Mouse (Mus musculus): Measurements from ENCODE around the gene Cacna1i. TPM values are rescaled to one million over a fixed set of nuclear protein-coding genes. Genes with fewer than 3 reads are reported as not detected.

The Cacna1i gene
- polyA plus RNA-seq, 2 experiments from 2014 or later, result 0.09 to 0.11 TPM

DNA sequence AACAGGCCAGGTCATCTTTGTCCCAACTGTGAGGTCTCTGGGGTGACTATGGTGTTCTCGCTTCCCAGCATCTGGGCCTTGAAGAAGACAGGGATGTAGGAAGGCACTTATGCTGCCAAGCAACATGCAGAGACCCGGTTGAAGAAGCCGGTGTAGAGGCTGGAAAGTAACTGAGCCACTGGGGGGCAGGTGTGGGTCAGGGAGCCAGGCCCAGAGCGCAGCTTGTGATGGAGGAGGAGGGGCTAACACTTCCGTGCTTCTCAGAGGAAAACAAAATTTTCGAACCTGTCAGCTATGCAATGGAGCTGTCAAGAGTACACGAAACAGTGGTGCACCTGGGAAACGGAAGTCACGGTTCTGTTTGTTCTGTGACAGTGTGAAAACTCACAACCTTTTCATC lies 9.9 kb upstream of the Cacna1i start:
- ATAC-seq, result no peak

DNA sequence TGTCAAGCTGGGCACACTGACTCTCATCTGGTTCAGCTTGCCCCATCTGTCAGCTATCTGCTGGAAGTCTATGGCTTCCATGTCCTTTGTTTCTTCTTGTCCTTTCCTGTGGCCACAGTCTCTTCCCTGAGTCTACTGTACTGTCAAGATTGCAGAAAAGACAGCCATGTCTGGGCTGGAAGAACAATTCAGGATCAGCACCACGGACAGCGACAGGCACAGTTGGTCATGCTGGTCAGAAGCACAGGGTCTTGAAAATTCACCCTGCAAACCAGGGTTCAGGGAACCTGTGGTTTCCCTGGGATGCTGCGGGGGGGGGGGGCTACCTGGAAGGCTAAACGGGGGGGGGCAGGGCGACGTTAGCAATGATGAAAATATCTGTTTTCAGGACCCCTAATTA lies 9.4 kb upstream of the Cacna1i start:
- ATAC-seq, result no peak

DNA sequence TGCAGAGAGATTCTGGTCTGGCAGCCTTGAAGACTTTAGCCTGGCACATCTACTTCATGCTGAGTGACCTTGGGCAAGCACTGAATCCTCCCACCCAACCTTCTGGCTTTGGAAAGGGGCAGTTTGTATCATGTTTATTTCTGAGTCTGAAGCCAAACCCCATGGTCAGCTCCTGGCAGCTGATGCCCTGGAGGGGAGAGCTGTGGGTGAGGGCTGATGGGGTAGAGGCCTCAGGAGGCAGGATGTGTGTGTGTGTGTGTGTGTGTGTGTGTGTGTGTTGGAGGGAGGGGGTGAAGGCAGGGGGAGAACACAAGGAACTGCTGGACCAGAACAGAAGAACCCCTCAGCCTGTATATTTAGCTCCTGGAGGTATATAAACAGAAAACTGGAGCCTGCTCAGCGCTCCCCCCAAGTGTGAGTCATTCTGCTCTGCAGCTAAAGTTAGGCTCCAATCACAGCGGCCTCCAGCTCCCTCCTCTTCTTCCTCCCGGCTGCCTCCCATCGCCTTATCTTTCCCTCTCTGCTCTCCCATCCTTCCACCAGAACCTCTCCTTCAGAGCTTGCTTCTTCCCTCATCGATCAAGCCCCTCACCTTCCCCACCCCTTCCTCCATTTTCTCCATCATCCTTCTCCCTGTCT lies 8.8 kb upstream of the Cacna1i start:
- ATAC-seq, result no peak

DNA sequence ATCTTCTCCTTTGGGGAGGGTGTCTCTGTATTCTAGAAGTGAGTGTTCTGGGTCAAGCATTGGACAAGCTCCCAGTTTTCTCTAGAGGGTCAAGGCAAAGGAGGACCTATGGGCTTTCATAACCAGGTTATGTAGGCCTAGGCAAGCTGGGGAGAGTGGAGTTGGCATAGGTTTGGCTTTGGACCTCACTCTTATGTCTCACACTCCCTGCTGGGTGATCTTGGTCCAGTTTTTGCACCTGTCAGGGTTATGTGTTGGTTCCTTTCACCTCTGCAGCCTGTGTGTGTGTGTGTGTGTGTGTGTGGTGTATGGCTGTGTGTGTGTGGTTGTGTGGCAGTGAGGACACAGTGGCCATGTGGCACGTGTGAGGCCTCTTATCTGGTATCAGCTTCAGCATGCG lies 8.0 kb upstream of the Cacna1i start:
- ATAC-seq, result no peak

DNA sequence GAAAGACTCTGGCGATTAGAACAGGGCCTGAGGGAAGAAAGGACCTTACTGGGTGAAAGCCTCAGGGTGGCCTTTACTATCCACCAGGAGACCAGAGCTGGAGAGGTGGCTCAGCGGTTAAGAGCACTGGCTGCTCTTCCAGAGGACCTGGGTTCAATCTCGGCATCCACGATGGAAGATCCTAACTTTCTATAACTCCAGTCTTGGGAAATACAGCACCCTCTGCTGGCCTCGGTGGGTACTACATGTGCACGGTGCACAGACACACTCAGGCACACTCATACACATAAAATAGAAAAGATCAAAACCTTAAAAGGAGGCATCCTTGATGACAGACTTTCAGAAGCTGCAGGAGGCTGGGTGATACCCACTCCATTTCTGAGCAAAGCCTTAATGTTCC lies 6.4 kb upstream of the Cacna1i start:
- ATAC-seq, result no peak

DNA sequence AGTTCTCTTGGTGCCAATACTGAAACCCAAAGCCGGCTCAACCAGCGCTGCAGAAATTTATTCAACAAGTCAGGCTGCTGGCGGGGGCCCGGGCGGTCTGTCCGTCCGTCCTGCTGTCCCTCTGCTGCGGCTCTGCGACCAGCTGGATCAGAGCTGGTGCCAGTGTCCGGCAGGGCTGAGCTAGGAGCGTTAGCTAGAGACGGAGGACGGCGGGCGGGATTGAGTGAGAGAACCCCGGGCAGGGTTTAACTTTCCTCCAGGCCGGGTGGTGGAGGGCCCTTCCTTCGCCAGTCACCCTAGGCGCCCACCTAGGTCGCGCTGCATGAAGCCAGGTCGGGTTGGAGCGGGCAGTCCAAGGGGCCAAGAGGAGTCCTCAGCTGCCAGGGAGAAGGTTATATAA lies 998 bp downstream of the Cacna1i start:
- ATAC-seq, result no peak

DNA sequence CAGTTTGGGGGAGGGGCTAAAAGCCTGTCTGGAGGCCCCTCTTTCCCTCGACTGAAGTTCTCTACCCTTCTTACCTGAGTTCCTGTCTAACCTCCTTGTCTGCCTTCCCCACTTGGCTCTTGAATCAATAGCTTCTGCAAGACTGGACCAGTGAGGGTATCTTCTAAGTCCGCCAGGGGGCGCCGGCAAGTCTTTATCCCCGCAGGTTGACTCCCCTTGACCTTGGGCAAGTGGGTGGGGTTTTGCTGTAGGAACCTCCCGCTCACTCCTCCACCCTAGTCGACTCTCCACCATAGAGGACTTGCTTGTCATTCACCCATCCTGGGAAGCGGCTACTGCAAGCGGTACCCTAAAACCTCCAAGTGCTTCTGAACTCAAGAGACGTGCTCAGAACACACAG lies 2.4 kb downstream of the Cacna1i start:
- ATAC-seq, result peak; percentile 40

DNA sequence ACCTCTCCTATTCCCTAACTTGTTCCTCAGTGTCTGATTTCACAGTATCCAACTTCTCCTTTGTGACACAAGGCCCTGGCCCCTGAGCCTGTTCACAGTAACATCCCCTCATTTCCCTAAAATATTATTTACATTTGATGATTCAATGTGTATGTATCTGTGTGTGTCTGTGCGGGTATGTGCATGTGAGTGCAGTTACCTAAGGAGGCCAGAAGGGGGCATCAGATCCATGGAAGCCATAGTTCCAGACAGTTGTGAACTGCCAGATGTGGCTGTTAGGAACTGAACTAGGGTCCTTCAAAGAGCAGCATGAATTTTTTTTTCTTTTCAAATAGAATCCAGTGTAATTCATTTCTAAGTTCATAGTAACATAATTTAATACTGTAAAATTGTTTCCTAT lies 10.1 kb downstream of the Cacna1i start:
- ATAC-seq, result no peak

DNA sequence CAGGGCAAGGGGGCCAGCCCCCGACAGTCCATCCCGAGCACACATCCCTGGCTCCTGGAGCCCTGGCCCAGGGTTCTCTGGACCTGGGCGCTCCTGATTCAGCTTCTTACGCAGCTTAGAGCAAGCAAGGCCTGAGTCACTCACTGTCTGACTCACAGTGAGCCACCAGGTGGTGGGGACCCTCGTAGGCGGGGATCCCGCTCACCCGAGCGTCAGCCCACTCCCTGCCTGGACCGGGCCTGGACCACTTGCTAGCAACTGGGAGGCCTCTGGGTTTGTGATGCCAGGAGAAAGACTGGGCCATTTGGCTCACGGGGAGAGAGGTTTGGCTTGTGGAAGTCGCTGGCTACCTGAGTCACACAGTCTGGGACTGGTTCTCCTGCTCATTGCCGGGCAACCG lies 16.7 kb downstream of the Cacna1i start:
- no peak for ATAC-seq

DNA sequence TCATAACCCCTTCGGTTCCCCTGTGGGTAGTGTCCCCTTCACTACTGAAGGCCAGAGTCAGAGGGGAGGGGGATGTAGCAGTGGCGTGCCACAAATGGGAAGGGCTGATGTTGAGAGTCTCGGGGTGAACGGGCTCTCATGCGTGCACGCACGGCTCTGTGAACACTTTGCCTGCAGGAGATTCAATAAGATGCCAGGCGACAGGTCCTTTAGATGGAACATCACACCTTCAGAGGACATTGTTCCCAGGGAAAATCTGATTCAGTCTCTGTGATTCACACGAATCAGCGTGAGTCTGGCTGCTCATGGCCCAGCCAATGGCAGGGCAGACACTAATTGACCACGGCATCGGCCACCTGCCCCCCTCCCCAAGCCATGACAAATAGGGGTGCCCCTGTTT lies 17.1 kb downstream of the Cacna1i start:
- ATAC-seq, result no peak

DNA sequence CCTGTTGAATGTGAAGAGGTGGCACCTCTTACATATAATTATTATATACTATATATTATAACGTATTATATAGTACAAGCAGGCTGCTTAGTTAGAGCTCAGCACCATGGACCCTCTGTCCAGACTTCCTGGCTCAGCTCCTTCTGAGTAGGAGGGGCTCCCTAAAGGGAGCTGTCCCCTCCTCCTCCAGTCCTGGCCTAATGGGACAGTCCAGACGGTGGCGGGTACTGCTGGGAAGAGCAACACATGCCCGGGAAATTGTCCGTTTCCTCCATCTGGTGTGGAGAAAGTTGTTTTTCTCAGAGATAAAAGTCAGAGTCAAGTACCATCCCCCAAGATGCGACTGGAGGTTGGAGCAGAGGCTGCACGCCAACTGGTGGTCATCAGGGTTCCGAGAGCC lies 19.1 kb downstream of the Cacna1i start:
- ATAC-seq, result no peak

DNA sequence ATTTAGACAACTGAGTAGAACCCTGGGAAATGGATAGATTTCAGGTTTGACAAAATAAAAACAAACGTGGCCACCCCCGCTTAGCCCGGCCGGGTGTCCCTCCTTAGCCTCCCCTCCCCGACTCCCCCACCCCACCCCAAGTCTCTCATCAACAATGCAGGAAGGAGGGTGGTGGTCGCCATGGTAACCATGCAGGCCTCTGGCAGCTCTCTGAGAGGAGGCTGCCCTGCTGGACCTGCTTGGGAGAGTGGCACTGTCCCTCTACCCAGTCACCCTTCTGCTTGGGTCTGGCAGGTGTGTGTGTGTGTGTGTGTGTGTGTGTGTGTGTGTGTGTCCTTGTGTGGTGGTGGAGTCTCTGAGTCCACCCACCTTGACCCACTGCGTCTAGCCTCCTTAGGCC lies 27.7 kb downstream of the Cacna1i start:
- ATAC-seq, result no peak

DNA sequence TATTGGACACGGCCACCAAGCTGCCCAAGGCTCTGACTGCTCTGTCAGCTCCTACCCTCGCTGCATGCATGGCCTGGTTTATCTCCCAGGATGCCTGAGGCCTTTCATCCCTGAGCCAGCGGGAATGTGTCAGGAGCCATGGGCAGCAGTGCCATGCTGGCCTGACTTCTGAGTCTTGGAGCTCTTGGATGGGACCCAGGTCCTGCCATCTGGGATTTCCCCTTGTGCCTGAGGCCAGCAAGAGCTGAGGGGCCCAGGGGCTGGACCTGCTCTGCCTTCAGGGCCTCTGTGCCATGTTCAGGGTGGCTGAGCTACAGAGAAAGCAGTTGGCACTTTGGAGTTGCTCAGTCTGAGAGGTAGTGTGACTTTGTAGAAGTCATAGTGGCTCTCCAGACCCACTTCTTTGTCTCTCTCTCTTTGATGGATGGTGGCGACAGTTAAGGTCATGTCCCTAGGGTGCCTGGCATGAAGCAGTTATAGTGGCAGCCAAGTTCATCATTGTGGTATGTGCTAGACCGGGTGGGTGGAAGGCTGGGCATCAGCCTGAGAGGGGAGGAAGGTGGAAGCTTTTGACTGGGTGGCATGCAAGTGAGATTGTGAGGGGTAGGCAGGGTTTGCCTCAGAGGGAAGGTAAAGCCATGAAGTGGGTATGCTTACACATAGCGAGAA lies 30.1 kb downstream of the Cacna1i start:
- no peak for ATAC-seq

DNA sequence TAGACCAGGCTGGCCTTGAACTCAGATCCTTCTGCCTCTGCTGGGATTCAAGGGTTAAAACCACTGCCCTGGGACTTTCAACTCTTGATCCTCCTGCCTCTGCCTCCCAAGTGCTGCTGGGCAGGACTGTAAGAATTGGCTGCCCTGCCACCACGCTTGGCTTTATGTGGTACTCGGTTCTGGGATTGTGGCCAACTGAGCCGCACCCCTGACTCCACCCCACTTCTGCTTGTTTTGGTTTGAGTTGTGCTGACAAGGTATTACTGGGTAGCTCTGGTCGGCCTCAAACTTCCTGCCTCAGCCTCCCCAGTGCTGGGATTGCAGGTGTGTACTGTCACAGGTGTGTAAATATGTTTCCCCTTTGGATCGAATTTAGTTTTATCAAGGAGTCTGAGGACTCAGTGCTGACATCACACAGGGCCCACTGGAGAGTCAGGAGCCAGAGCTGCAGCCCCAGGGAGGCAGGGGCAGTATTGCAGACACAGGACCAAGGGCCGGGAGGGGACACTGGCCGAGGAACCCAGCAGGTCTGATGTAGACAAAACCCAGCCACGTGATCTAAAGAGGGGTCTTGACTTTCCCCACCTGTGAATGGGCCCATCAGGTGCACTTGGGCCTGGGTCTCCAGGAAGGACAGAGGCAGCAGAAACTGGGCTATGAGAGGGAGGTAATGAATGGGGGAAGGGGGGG lies 30.9 kb downstream of the Cacna1i start:
- ATAC-seq, result no peak

DNA sequence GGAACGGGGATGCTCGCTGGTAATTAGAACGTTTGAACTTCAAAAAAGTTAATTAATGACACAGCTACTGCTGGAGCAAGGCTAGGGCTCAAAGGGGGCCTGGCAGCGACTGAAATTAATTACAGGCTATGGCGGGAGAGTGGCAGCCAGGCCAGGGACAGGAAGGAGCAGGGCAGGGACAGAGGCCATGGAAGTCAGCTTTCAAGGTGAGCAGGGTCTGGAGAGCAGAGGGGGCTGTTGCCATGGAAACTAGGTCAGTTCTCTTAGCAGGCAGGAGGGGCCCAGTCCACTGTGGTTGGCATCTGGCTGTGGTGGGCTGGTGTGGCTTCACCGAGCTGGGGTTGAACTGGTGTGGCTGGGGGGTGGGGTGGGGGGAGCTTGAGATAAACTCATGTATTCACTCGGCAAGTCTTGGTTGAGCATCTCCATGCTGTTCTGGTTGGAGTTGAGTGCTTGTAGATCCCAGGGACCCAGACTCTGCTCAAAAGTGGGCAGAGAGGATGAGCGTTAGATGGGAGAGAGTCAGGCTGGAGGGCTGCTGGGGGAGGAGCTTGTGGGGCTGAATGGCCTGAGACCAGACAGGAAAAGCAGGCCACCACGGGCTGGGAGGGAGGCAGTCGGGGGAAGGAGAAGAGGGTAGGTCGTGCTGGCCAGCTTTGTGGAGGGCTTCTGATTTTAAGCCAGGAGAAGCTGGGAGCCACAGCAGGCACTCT lies 31.7 kb downstream of the Cacna1i start:
- ATAC-seq, result no peak

DNA sequence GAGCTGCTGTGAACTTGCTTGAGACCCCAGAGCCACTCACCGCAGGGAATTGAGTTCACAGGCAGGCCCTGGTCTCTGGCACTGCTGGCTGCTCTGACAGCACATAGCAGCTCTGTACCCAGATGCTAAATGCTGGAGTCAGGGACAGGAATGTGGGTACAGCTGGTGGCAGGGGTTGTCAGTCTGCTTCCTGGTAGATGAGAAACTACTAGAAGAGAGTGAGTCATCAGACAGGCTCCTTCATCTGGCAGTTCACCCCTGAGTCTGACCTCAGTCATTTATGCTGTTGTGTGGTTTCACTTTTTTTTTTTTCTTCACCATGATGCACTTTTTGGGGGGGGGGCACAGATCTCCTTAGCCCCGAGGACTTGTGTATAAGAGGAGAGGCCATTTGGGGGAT lies 32.3 kb downstream of the Cacna1i start:
- ATAC-seq, result no peak

DNA sequence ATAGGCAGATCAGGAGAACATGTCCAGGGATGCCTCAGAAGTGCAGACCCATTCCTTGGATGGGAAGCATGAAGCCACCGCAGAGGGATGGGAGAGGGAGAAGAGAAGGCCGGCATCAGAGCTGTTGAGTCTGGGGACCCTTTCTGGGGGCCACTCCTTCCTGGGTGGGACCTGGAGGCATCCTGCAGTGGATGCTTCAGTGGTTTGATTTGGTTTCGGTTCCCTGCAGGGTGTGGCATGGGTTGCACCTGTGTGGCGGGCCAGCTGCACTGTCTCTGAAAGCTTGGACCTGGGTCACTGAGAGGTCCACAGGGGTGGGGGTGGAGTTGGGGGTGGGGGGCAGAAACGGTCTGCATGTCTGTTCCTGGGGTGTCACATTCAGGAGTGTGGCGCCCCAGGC lies 32.9 kb downstream of the Cacna1i start:
- ATAC-seq, result no peak

DNA sequence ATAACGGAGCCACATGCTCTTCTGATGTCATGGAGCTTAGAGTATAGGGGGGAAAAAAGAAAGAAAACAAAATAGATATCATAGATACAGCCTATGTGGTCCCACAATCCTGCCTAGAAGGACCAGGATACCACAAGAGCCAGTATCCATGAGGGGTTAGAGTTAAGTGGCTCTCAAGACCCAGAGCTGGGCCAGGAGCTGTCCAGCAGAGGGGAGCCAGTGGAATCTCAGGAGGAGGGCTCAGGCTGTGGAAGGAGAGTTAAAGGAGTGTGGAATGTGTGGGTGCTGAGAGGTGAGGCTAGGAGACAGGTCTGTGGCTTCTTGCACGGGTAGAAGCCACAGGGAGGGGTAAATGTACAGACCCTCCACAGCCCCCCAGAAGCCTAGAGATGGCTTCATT lies 38.2 kb downstream of the Cacna1i start:
- no peak for ATAC-seq

DNA sequence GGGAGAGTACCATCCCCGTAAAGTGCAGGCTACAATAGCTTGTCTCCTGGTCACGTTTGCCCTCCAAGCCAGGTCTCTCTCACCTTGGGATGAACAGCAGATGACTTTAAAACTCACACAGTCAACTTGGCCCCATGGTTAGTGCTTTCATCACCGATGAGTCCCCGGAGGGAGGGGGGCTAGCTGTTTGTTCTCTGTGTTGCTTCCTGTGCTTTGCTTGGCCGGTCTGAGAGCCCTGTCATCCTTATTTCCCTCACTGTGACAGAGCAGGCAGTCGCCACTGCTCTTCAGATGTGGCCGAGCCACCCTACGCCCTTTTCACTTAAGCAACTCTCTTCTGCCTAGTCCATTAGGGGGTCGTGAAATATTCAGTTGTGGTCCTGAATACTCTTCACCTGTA lies 38.7 kb downstream of the Cacna1i start:
- ATAC-seq, result no peak

DNA sequence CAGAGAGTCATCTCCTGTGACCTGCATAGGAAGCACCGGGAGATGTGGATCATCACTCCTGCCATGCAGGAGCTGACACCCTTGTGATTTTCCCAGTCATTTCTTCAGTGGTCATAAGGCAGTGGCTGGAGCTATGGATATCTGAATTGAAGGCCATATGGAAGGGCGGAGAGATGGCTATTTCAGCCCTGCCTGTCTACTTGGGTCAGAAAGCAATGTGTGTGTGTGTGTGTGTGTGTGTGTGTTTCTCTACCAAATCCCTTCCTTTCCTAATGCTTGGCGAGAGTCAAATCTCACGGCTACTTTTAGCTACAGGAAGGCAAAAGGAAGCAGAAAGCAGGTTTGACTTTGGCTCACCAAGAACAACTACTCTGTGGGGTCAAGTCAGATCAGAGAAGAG lies 39.9 kb downstream of the Cacna1i start:
- no peak for ATAC-seq

DNA sequence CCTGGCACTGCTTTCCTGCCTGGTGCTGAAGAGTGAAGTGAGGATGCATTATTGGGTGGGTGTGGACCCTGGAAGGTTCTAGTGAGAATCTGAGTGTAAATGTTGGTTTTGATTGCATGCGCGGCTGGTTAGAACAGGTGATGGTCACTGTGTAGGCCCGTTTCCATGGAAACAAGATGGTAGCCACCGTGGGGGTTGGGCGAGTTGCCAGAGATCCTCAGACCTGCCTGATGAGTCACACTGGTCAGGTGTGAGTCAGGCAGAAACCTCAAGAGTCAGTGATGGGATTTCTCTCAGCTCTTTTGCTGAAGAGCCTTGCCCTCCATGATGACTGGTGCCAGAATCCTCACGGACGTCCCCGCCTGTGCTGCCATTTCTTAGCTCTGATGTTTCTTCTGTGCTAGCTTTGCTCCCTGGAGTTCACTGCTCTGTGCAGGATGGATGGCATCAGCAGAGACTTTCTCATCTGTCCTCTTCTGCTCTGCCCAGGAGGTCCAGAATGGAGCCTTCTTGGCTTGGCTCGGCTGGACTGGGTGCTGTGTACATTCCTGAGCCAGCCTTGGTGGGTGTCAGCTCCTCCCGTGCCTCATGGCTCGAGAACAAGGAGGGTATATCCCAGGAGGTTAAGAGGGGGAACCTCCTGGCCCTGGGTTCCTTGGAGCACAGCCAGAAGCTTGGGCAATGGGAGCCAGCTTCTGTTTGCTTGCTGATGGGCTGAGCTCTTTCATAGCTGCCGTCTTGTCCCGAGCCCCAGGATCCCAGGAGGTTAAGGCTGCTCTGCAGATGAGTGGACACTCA lies 40.9 kb downstream of the Cacna1i start:
- ATAC-seq, result no peak

DNA sequence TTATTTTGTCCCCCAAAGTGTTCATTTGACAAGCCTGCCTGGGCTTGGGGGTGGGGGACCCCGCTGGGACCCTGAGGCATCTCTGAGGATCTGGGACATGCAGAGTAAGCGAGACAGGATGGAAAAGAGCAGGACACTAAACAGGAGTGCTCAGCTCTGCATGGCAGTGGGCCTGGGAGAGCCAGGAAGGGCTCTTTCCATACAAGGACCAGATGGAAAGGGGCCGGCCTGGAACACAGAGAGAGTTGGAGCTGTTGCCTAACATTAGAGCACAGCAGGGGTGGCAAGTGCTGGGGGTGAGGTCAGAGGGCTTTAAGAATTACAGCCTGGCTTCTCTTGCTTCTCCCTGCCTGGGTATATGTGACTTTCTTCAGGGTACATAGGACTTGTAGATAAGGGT lies 43.2 kb downstream of the Cacna1i start:
- ATAC-seq, result no peak

DNA sequence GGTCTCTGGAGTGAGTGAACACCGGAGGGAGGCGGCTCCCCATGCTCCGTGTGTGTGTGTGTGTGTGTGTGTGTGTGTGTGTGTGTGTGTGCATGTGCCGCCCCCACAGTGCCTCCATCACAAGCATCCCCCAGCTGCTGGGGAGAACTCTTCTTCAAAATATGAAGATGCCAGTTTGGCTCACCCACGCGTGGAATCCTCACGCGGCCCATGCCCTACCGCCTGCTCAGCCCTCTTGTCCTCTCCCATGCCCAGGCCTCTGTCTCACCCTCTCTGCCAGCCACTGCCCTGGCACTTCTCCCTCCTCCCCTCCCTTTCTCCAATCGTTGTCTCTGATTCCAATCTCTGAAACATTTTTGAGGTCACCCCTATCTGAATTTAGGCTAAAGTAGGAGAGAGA lies 47.7 kb downstream of the Cacna1i start:
- ATAC-seq, result no peak
